Mouse (Mus musculus) gastrocnemius, postnatal 36 days (tissue): ENCODE data around the gene Ednrb. TPM values are rescaled to one million over a fixed set of nuclear protein-coding genes. Genes with fewer than 3 reads are reported as not detected.

Experiments used
- DNase-seq, 2 experiments: peaks; one replicate each; pipeline ENCODE4 v3.0.0; 2022
- intact Hi-C: fragments of 180-260 bp; cut with DNase I; formaldehyde crosslinking; loops from one replicate; pipeline ENCODE4 v1.15.1; 2025
- total RNA-seq, 2 experiments: library from RNA; stranded (reverse); gene quantifications; 2 replicates each; pipeline ENCODE4 v1.2.3; 2021

Gene Ednrb
- total RNA-seq, 2 experiments from 2014 or later = 7.2 to 7.9 TPM

GRCm38 (mm10) chr14:103769319-103770245 is 74.6 kb downstream of the Ednrb start:
- no peak for DNase-seq
- intact Hi-C loops = no loop called here

DNA sequence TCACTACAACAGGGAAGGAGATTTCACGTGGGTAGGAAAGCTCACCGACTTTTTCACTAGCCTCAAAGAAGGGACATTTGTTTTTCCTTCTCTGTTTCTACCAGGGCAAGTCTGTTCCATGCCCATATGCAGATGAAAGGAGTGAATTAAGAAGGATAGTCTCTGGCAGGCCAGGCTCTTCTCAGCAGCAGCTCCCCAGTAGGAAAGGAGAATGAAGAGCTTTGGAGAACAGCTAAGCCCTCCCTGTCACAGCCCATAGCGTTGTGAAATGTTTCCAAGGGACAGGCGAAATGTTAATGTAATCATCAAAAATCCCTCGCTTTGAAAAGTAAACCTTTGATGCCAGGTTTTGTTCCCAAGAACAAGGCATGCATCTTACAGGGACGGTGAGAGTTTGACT is 76.7 kb downstream of the Ednrb start:
- DNase-seq = no peak
- intact Hi-C loops = no loop called here

Other genes starting within 250 kb of the Ednrb start
- gene Slain1, start 194.2 kb downstream of the Ednrb start, total RNA-seq = under 1 TPM in 1 of 2 experiments, not detected in 1; 0.15 TPM